Mouse (Mus musculus): Measurements from ENCODE around the gene Chn2. TPM values are rescaled to one million over a fixed set of nuclear protein-coding genes. Genes with fewer than 3 reads are reported as not detected.

The Chn2 gene
- total and polyA plus RNA-seq, 3 experiments, result not detected

- H3K9ac ChIP-seq (ENCODE audit: insufficient read depth, low read depth), result no peak overlapping the region
- H3K4me1 ChIP-seq (ENCODE audit: control insufficient read depth in 1 of 2, insufficient read depth in 2 of 2), result peaks cover 0 to 5% of the 10 kb centered on the region in 2 experiments; a peak in 2 of 4 replicates
- no peak overlapping the region for H3K4me2 ChIP-seq (ENCODE audit: insufficient read depth, low read depth, poor library complexity, severe bottlenecking)
- DNase-seq (ENCODE audit: extremely low read depth), result no peak
- no peaks in the 10 kb centered on the region for H3K9me3 ChIP-seq (replicated peaks; ENCODE audit: low read length)
- H3K27ac ChIP-seq (ENCODE audit: insufficient read depth, low read depth), result no peak overlapping the region
- H3K27me3 ChIP-seq (replicated peaks), result no peaks in the 10 kb centered on the region
- TF ChIP-seq ETS1 (conservative IDR thresholded peaks at IDR 0.05; ENCODE audit: low read depth, low read length) (no peak), ZNF384 (IDR thresholded peaks at IDR 0.05; ENCODE audit: low read depth, low read length) (no peak), IRF4 (IDR thresholded peaks at IDR 0.05; ENCODE audit: low read depth, low read length) (no peak), CHD1 (IDR thresholded peaks at IDR 0.05; ENCODE audit: low read depth, low read length) (no peak), NELFE (IDR thresholded peaks at IDR 0.05; ENCODE audit: low read depth, low read length) (no peak), JUND (conservative IDR thresholded peaks at IDR 0.05; ENCODE audit: low read depth, low read length) (no peak), E2F4 (IDR thresholded peaks at IDR 0.05; ENCODE audit: insufficient replicate concordance, low read depth, low read length) (no peak), TCF12 (IDR thresholded peaks at IDR 0.05; ENCODE audit: low read depth, low read length) (no peak), KAT2A (IDR thresholded peaks at IDR 0.05; ENCODE audit: insufficient replicate concordance, low read length) (no peak), SIN3A (IDR thresholded peaks at IDR 0.05; ENCODE audit: low read length) (no peak), JUN (IDR thresholded peaks at IDR 0.05; ENCODE audit: insufficient read depth, low read depth, low read length) (no peak), MEF2A (IDR thresholded peaks at IDR 0.05; ENCODE audit: borderline replicate concordance, low read depth, low read length) (no peak), CHD2 (IDR thresholded peaks at IDR 0.05; ENCODE audit: low read length) (no peak), ZC3H11A (IDR thresholded peaks at IDR 0.05; ENCODE audit: low read depth, low read length) (no peak), MAZ (IDR thresholded peaks at IDR 0.05; ENCODE audit: low read depth, low read length) (no peak), EP300 (IDR thresholded peaks at IDR 0.05; ENCODE audit: low read length) (no peak), HCFC1 (IDR thresholded peaks at IDR 0.05; ENCODE audit: low read depth, low read length) (no peak), POLR2AphosphoS2 (IDR thresholded peaks at IDR 0.05; ENCODE audit: low read depth, low read length) (no peak)
- dilution Hi-C loops (cut with MboI; ENCODE audit: extremely low pct_ligation_motif_present, extremely low pct_unique_long_range_greater_than_20kb, low sequenced_read_pairs) (no loop called here), in situ Hi-C loops (cut with MboI; ENCODE audit: low pct_ligation_motif_present, low pct_unique_long_range_greater_than_20kb, low sequenced_read_pairs) (no loop called here)
- H3K79me2 ChIP-seq (replicated peaks; ENCODE audit: control insufficient read depth, extremely low read depth, insufficient read depth, poor library complexity, severe bottlenecking), result no peaks in the 10 kb centered on the region
- no peaks in the 10 kb centered on the region for H3K36me3 ChIP-seq (replicated peaks in 1 of 2; ENCODE audit: control insufficient read depth in 1 of 2, insufficient read depth in 1 of 2, low read length in 1 of 2)
- no peak overlapping the region for H3K4me3 ChIP-seq (replicated peaks in 1 of 3; ENCODE audit: low read depth in 2 of 3, low read length in 2 of 3, poor library complexity in 1 of 3)
These were observed 37.3 kb downstream of the Chn2 start for GRCm38 (mm10) chr6:54076625-54077024.

- TF ChIP-seq UBTF (IDR thresholded peaks at IDR 0.05; ENCODE audit: low read depth, low read length) (no peak), MEF2A (IDR thresholded peaks at IDR 0.05; ENCODE audit: borderline replicate concordance, low read depth, low read length) (no peak), JUND (conservative IDR thresholded peaks at IDR 0.05; ENCODE audit: low read depth, low read length) (no peak), NRF1 (IDR thresholded peaks at IDR 0.05; ENCODE audit: low read depth, low read length) (no peak), SIN3A (IDR thresholded peaks at IDR 0.05; ENCODE audit: low read length) (no peak), POLR2A (IDR thresholded peaks at IDR 0.05; ENCODE audit: low read depth, low read length) (no peak), PAX5 (IDR thresholded peaks at IDR 0.05; ENCODE audit: low read length) (no peak), EP300 (IDR thresholded peaks at IDR 0.05; ENCODE audit: low read length) (no peak), KAT2A (IDR thresholded peaks at IDR 0.05; ENCODE audit: insufficient replicate concordance, low read length) (no peak), ZC3H11A (IDR thresholded peaks at IDR 0.05; ENCODE audit: low read depth, low read length) (no peak), CTCF (conservative IDR thresholded peaks at IDR 0.05 in 1 of 2, IDR thresholded peaks at IDR 0.05 in 1 of 2; ENCODE audit: low read depth in 2 of 2, low read length in 2 of 2) (no peak), E2F4 (IDR thresholded peaks at IDR 0.05; ENCODE audit: insufficient replicate concordance, low read depth, low read length) (no peak), MAX (IDR thresholded peaks at IDR 0.05; ENCODE audit: low read length) (no peak), ELF1 (IDR thresholded peaks at IDR 0.05; ENCODE audit: low read depth, low read length) (no peak), MAFK (IDR thresholded peaks at IDR 0.05; ENCODE audit: insufficient replicate concordance, low read length) (no peak)
- Histone ChIP-seq H3K9ac (ENCODE audit: insufficient read depth, low read depth) (no peak overlapping the region), H3K9me3 (replicated peaks; ENCODE audit: low read length) (no peaks in the 10 kb centered on the region), H3K27ac (ENCODE audit: insufficient read depth, low read depth) (no peak overlapping the region), H3K4me2 (ENCODE audit: insufficient read depth, low read depth, poor library complexity, severe bottlenecking) (no peak overlapping the region), H3K4me1 (ENCODE audit: control insufficient read depth in 1 of 2, insufficient read depth in 2 of 2) (peaks cover 0 to 20% of the 10 kb centered on the region in 2 experiments; a peak in 2 of 4 replicates), H3K36me3 (replicated peaks in 1 of 2; ENCODE audit: control insufficient read depth in 1 of 2, insufficient read depth in 1 of 2, low read length in 1 of 2) (no peaks in the 10 kb centered on the region), H3K79me2 (replicated peaks; ENCODE audit: control insufficient read depth, extremely low read depth, insufficient read depth, poor library complexity, severe bottlenecking) (no peaks in the 10 kb centered on the region), H3K4me3 (replicated peaks in 1 of 3; ENCODE audit: low read depth in 2 of 3, low read length in 2 of 3, poor library complexity in 1 of 3) (no peak overlapping the region), H3K27me3 (replicated peaks) (no peaks in the 10 kb centered on the region)
- in situ Hi-C loops (cut with MboI; ENCODE audit: low pct_ligation_motif_present, low pct_unique_long_range_greater_than_20kb, low sequenced_read_pairs), result no loop called here
- DNase-seq (ENCODE audit: extremely low read depth), result no peak
- dilution Hi-C loops (cut with MboI; ENCODE audit: extremely low pct_ligation_motif_present, extremely low pct_unique_long_range_greater_than_20kb, low sequenced_read_pairs), result no loop called here
These were observed 38.9 kb downstream of the Chn2 start for GRCm38 (mm10) chr6:54078269-54078668.
